Mouse (Mus musculus) hindbrain, embryonic 12.5 days (tissue): ENCODE results near the gene Ubxn2a. TPM values are rescaled to one million over a fixed set of nuclear protein-coding genes. Genes with fewer than 3 reads are reported as not detected.
A peak's percentile ranks its signal among the peaks of the same experiment; 100 is the strongest.
"Not testable (repeated sequence)": the region's sequence is repeated elsewhere in the genome, so short reads cannot be mapped to it uniquely, and the experiment has no call there.

Experiments used
- ATAC-seq: fragments of 200-750 bp; cut with Nextera tagmentation; 2 replicates; pipeline ENCODE4 v1.8.0; 2017; ENCODE audit warnings: moderate TSS enrichment; ENCODE audit not compliant: low FRiP score
- H3K27ac ChIP-seq: fragments of 300-500 bp; sonication (generic); 2 replicates; pipeline ENCODE4 v1.5.1; 2016; ENCODE audit warnings: mild to moderate bottlenecking
- H3K27me3 ChIP-seq: fragments of 300-500 bp; sonication (generic); 2 replicates; pipeline ENCODE4 v1.6.1; 2016; ENCODE audit warnings: mild to moderate bottlenecking
- H3K36me3 ChIP-seq: fragments of 300-500 bp; sonication (generic); 2 replicates; pipeline ENCODE4 v1.6.1; 2016; ENCODE audit warnings: mild to moderate bottlenecking
- H3K4me1 ChIP-seq: fragments of 300-500 bp; sonication (generic); 2 replicates; pipeline ENCODE4 v1.6.1; 2016
- H3K4me2 ChIP-seq: fragments of 300-500 bp; sonication (generic); replicated peaks from 2 replicates; pipeline ENCODE4 v1.6.1; 2016; ENCODE audit warnings: mild to moderate bottlenecking
- H3K4me3 ChIP-seq: fragments of 300-500 bp; sonication (generic); 2 replicates; pipeline ENCODE4 v1.5.1; 2016; ENCODE audit warnings: mild to moderate bottlenecking
- H3K9ac ChIP-seq: fragments of 300-500 bp; sonication (generic); 2 replicates; pipeline ENCODE4 v1.6.1; 2016; ENCODE audit warnings: mild to moderate bottlenecking, moderate library complexity
- H3K9me3 ChIP-seq: fragments of 300-500 bp; sonication (generic); replicated peaks from 2 replicates; pipeline ENCODE4 v1.6.1; 2016; ENCODE audit warnings: mild to moderate bottlenecking
- WGBS: fragments of 180-500 bp; shearing (Covaris S2); methylation state at CpG from one replicate; pipeline ENCODE4 v1.1.7; 2016; 5-methylcytosine and 5-hydroxymethylcytosine counted together
- polyA plus RNA-seq: library from polyadenylated mRNA; unstranded; fragments of >200 nt; fragmentation: Nextera tagmentation; extraction: Ambion mirVana; gene quantifications from 2 replicates; pipeline ENCODE4 v1.2.1, GENCODE M21; 2016

The Ubxn2a gene
- polyA plus RNA-seq, 1 experiment from 2014 or later: 36.0 TPM

GRCm38 (mm10) chr12:4908391-4908790 lies 886 bp upstream of the Ubxn2a start:
- ATAC-seq: no peak
- H3K4me3 ChIP-seq: no peak overlapping the region

GRCm38 (mm10) chr12:4906476-4906875 lies 1.0 kb downstream of the Ubxn2a start:
- Histone ChIP-seq H3K4me2 (peak overlapping the region; percentile 77), H3K4me1 (no peaks in the 10 kb centered on the region), H3K9ac (peak overlapping the region; percentile 82; the same call in 1 of the 2 replicates), H3K27ac (no peak overlapping the region; the same call in 1 of the 2 replicates), H3K27me3 (no peaks in the 10 kb centered on the region), H3K36me3 (no peaks in the 10 kb centered on the region), H3K9me3 (no peaks in the 10 kb centered on the region), H3K4me3 (peak overlapping the region; percentile 72)
- ATAC-seq: no peak
- 67% methylated on average over 7 of the region's 7 CpGs for WGBS

More at GRCm38 (mm10) chr12:4908391-4908790, 886 bp upstream of the Ubxn2a start:
- Histone ChIP-seq H3K27ac (no peak overlapping the region), H3K36me3 (no peaks in the 10 kb centered on the region), H3K4me1 (no peaks in the 10 kb centered on the region), H3K9me3 (no peaks in the 10 kb centered on the region), H3K9ac (no peak overlapping the region), H3K27me3 (no peaks in the 10 kb centered on the region), H3K4me2 (no peak overlapping the region)
- 92% methylated on average over 7 of the region's 7 CpGs for WGBS

- Histone ChIP-seq H3K27me3 (no peaks in the 10 kb centered on the region), H3K27ac (no peak overlapping the region), H3K4me3 (no peak overlapping the region), H3K4me2 (no peak overlapping the region), H3K4me1 (no peaks in the 10 kb centered on the region), H3K36me3 (no peaks in the 10 kb centered on the region), H3K9ac (no peak overlapping the region), H3K9me3 (no peaks in the 10 kb centered on the region)
- 80% methylated on average over 7 of the region's 7 CpGs for whole genome bisulfite sequencing
- no peak for ATAC-seq
Observed at GRCm38 (mm10) chr12:4905946-4906345, 1.6 kb downstream of the Ubxn2a start.

- Histone ChIP-seq H3K9me3 (no peaks in the 10 kb centered on the region), H3K4me2 (no peak overlapping the region), H3K4me1 (no peaks in the 10 kb centered on the region), H3K27ac (no peak overlapping the region), H3K4me3 (no peak overlapping the region), H3K36me3 (peaks cover 3% of the 10 kb centered on the region; the same call in 1 of the 2 replicates), H3K27me3 (no peaks in the 10 kb centered on the region), H3K9ac (no peak overlapping the region)
- ATAC-seq: no peak
- 91% methylated on average over 5 of the region's 5 CpGs for WGBS
Observed at GRCm38 (mm10) chr12:4898024-4898423, 9.5 kb downstream of the Ubxn2a start.

- Histone ChIP-seq H3K4me2 (no peak overlapping the region), H3K4me1 (no peaks in the 10 kb centered on the region), H3K9me3 (no peaks in the 10 kb centered on the region), H3K9ac (no peak overlapping the region), H3K4me3 (no peak overlapping the region), H3K27me3 (no peaks in the 10 kb centered on the region), H3K36me3 (peaks cover 8% of the 10 kb centered on the region; the same call in 1 of the 2 replicates), H3K27ac (no peak overlapping the region)
- WGBS: 98% methylated on average over 1 of the region's 1 CpGs
- no peak for ATAC-seq
Observed at GRCm38 (mm10) chr12:4889891-4890290, 17.6 kb downstream of the Ubxn2a start.

GRCm38 (mm10) chr12:4889251-4889650 lies 18.3 kb downstream of the Ubxn2a start:
- Histone ChIP-seq H3K9ac (no peak overlapping the region), H3K4me2 (no peak overlapping the region), H3K27ac (no peak overlapping the region), H3K36me3 (peaks cover 8% of the 10 kb centered on the region; the same call in 1 of the 2 replicates), H3K9me3 (no peaks in the 10 kb centered on the region), H3K27me3 (no peaks in the 10 kb centered on the region), H3K4me1 (no peaks in the 10 kb centered on the region), H3K4me3 (no peak overlapping the region)
- ATAC-seq: no peak
- 98% methylated on average over 2 of the region's 2 CpGs for WGBS

- Histone ChIP-seq H3K4me3 (no peak overlapping the region), H3K4me1 (no peaks in the 10 kb centered on the region), H3K27me3 (no peaks in the 10 kb centered on the region), H3K27ac (no peak overlapping the region), H3K9ac (no peak overlapping the region), H3K36me3 (peaks cover 8% of the 10 kb centered on the region; the same call in 1 of the 2 replicates), H3K4me2 (no peak overlapping the region), H3K9me3 (no peaks in the 10 kb centered on the region)
- no peak for ATAC-seq
Observed at GRCm38 (mm10) chr12:4888739-4889138, 18.8 kb downstream of the Ubxn2a start.

- not testable (repeated sequence) for ATAC-seq, H3K4me2 ChIP-seq, H3K27me3 ChIP-seq
Observed at GRCm38 (mm10) chr12:4886581-4886980, 20.9 kb downstream of the Ubxn2a start.

GRCm38 (mm10) chr12:4885062-4885461 lies 22.4 kb downstream of the Ubxn2a start:
- Histone ChIP-seq H3K4me1 (no peaks in the 10 kb centered on the region), H3K36me3 (peaks cover 14% of the 10 kb centered on the region), H3K9ac (no peak overlapping the region), H3K4me3 (no peak overlapping the region), H3K4me2 (no peak overlapping the region), H3K9me3 (no peaks in the 10 kb centered on the region), H3K27me3 (no peaks in the 10 kb centered on the region), H3K27ac (no peak overlapping the region)
- ATAC-seq: no peak
- WGBS: 93% methylated on average over 1 of the region's 1 CpGs

More at GRCm38 (mm10) chr12:4886581-4886980, 20.9 kb downstream of the Ubxn2a start:
- H3K36me3 ChIP-seq: peaks cover 13% of the 10 kb centered on the region
- not testable (repeated sequence) for H3K4me1 ChIP-seq, H3K9me3 ChIP-seq, H3K27ac ChIP-seq, H3K4me3 ChIP-seq, H3K9ac ChIP-seq
- WGBS: 96% methylated on average over 4 of the region's 4 CpGs

- Histone ChIP-seq H3K4me1 (no peaks in the 10 kb centered on the region), H3K9ac (no peak overlapping the region), H3K4me3 (no peak overlapping the region), H3K27me3 (no peaks in the 10 kb centered on the region), H3K27ac (no peak overlapping the region), H3K4me2 (no peak overlapping the region), H3K9me3 (no peaks in the 10 kb centered on the region), H3K36me3 (peaks cover 23% of the 10 kb centered on the region)
- no peak for ATAC-seq
- 85% methylated on average over 2 of the region's 2 CpGs for WGBS
Observed at GRCm38 (mm10) chr12:4882086-4882485, 25.4 kb downstream of the Ubxn2a start.

GRCm38 (mm10) chr12:4879048-4879447 lies 28.5 kb downstream of the Ubxn2a start:
- ATAC-seq: no peak
- Histone ChIP-seq H3K27ac (no peak overlapping the region), H3K9me3 (no peaks in the 10 kb centered on the region), H3K4me2 (no peak overlapping the region), H3K4me3 (no peak overlapping the region), H3K36me3 (peaks cover 23% of the 10 kb centered on the region), H3K27me3 (no peaks in the 10 kb centered on the region), H3K4me1 (peaks cover 5% of the 10 kb centered on the region), H3K9ac (no peak overlapping the region)
- WGBS: 99% methylated on average over 5 of the region's 5 CpGs

GRCm38 (mm10) chr12:4878296-4878783 lies 29.2 kb downstream of the Ubxn2a start:
- Histone ChIP-seq H3K36me3 (peaks cover 23% of the 10 kb centered on the region), H3K4me3 (no peak overlapping the region), H3K9me3 (no peaks in the 10 kb centered on the region), H3K27ac (no peak overlapping the region), H3K4me1 (peaks cover 5% of the 10 kb centered on the region), H3K27me3 (no peaks in the 10 kb centered on the region), H3K9ac (no peak overlapping the region), H3K4me2 (no peak overlapping the region)
- WGBS: 80% methylated on average over 9 of the region's 9 CpGs
- no peak for ATAC-seq

GRCm38 (mm10) chr12:4875623-4876022 lies 31.9 kb downstream of the Ubxn2a start:
- Histone ChIP-seq H3K4me2 (no peak overlapping the region), H3K27ac (no peak overlapping the region), H3K4me3 (no peak overlapping the region), H3K4me1 (peaks cover 5% of the 10 kb centered on the region), H3K27me3 (no peaks in the 10 kb centered on the region), H3K36me3 (peaks cover 9% of the 10 kb centered on the region), H3K9ac (no peak overlapping the region), H3K9me3 (no peaks in the 10 kb centered on the region)
- ATAC-seq: no peak
- 86% methylated on average over 8 of the region's 8 CpGs for WGBS
